Mouse (Mus musculus) megakaryocyte, embryonic 14.5 days (primary cell): ENCODE measurements around the gene Tlr5.

ENCODE experiments used
- FLI1 ChIP-seq: IDR thresholded peaks from 2 replicates; pipeline ENCODE4 v1.6.1; 2012; ENCODE audit warnings: low read length, inconsistent platforms, mixed read lengths
- GATA1 ChIP-seq: IDR thresholded peaks from 3 replicates; pipeline ENCODE4 v1.6.1; 2012; ENCODE audit warnings: mixed read lengths, low read length, inconsistent platforms, borderline replicate concordance

DNA sequence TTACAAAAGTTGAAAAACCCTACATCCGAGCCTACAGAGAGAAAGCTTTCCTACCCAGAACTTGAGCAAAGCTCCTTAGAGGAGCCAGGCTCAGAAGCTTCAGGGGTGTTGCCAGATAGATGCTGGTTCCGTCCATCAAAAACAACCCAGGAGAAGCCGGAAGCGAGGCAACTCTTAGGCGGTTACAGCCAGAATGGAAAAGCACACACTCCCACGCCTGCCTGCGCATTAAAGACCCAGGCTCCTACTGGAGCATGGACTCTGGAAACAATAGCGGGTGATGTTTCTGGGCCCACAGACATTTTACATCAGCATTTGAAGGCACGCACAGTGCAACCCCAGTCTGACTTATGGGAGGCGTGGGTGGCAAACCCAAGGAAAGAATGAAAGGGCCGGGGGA, 32.2 kb downstream of the Tlr5 start:
- TF ChIP-seq GATA1: no peak
- TF ChIP-seq FLI1: no peak
